ENCODE assay signal across 17 mouse cellular contexts in the genomic region with DNA sequence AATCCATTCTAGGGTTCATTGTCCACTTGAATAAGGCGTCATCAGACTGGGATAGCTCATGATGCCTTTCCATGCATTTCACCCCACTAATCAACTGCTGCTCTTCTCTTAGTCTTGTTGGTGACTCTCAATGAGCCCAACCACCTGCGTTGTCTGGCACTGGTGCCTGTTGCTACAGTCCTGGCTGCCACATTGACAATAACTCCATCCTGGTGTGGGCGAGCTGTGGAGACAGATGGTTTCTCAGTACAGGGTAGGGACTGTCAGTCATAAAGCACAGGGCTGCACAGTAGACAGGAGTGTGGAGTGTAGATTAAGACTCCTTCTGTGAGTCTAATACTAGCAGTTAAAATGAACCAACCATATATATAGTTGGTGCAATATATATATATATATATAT.
DNase-seq lines count a peak whose midpoint lies in the region.
"Had no signal": no experiment of that assay in that cellular context is flagged by ENCODE, and none has a peak within 500 bp of the region (broad histone marks: within the 10 kb centered on the region; RNA-seq: fewer than 3 reads in every experiment).

No protein-coding gene starts in this region.

- DNase-seq in cerebellum, postnatal 14 days, result peak; percentile 3 to 4
- no peak for DNase-seq in cerebellum, adult 11-12 months
- peak; percentile 4 for DNase-seq in right cerebral cortex, adult 18-20 months
- DNase-seq in right cerebral cortex, postnatal 25 days, result no peak
- peak; percentile 77 to 90 for DNase-seq in layer of hippocampus, adult 18-20 months (ENCODE audit: low spot score in 2 of 2)
- peak; percentile 60 to 88 for DNase-seq in layer of hippocampus, postnatal 14 days (ENCODE audit: low spot score in 2 of 2)
- DNase-seq in left cerebral cortex, adult 11 months (ENCODE audit: low spot score), result no peak
- DNase-seq in spleen, postnatal 4 days (ENCODE audit: low spot score in 2 of 2), result no peak
- DNase-seq: adrenal gland, postnatal 14 days; cerebellum, adult 9-11 months; heart, postnatal 4 days; kidney, adult 8-10 months; kidney, postnatal 10 days; lung, adult 18-20 months; lung, postnatal 14 days; thymus, adult 2 months; thymus, postnatal 4 days had no signal

Comparison
In these comparisons a context has a peak if more than half of its experiments do, and no peak if none do; other contexts are left out.
1. DNase-seq: peak in cerebellum, postnatal 14 days (2 of 2), right cerebral cortex, adult 18-20 months (single experiment), layer of hippocampus, adult 18-20 months (2 of 2) and layer of hippocampus, postnatal 14 days (2 of 2); none in cerebellum, adult 11-12 months (single experiment), right cerebral cortex, postnatal 25 days (single experiment), left cerebral cortex, adult 11 months (single experiment) and spleen, postnatal 4 days (0 of 2).